ENCODE assay signal across 8 mouse cellular contexts in genomic region chr19:4441090-4441591, GRCm38 (mm10). TPM values are rescaled to one million over a fixed set of nuclear protein-coding genes. Genes with fewer than 3 reads are reported as not detected.
DNase-seq lines count a peak whose midpoint lies in the region; ATAC-seq lines count a peak whose summit lies in the region.

No protein-coding gene starts in this region.

- no peaks in the 10 kb centered on the region for H3K36me3 ChIP-seq in hindbrain, embryonic 10.5 days
- no peaks in the 10 kb centered on the region for H3K36me3 ChIP-seq in hindbrain, embryonic 12.5 days
- no peaks in the 10 kb centered on the region for H3K36me3 ChIP-seq in megakaryocyte, embryonic 14.5 days (replicated peaks; ENCODE audit: low read length)

- H3K27ac ChIP-seq in hindbrain, embryonic 10.5 days = 0 out of 2 replicates have a peak overlapping the region, but pooled peaks have one; percentile 66
- no peak overlapping the region for H3K27ac ChIP-seq in hindbrain, embryonic 12.5 days

- H3K9me3 ChIP-seq in hindbrain, embryonic 10.5 days = 0 out of 2 replicates have a peak, but pooled peaks cover 3% of the 10 kb centered on the region
- no peaks in the 10 kb centered on the region for H3K9me3 ChIP-seq in hindbrain, embryonic 12.5 days (replicated peaks)
- peaks cover 4% of the 10 kb centered on the region for H3K9me3 ChIP-seq in megakaryocyte, embryonic 14.5 days

- H3K27me3 ChIP-seq in hindbrain, embryonic 10.5 days (ENCODE audit: insufficient read depth, poor library complexity, severe bottlenecking) = peaks cover 32% of the 10 kb centered on the region
- H3K27me3 ChIP-seq in hindbrain, embryonic 12.5 days = peaks cover 37% of the 10 kb centered on the region
- peaks cover 74% of the 10 kb centered on the region for H3K27me3 ChIP-seq in megakaryocyte, embryonic 14.5 days (replicated peaks)

- WGBS in hindbrain, embryonic 10.5 days = 24% methylated on average over 6 of the region's 6 CpGs
- 33% methylated on average over 6 of the region's 6 CpGs for WGBS in hindbrain, embryonic 12.5 days

- H3K4me3 ChIP-seq in hindbrain, embryonic 10.5 days = no peak overlapping the region
- no peak overlapping the region for H3K4me3 ChIP-seq in hindbrain, embryonic 12.5 days
- peak overlapping the region; percentile 47 for H3K4me3 ChIP-seq in megakaryocyte, embryonic 14.5 days (replicated peaks)

- peak; percentile 61 for DNase-seq in hindbrain, embryonic 10.5 days (ENCODE audit: low spot score)
- DNase-seq in CD8-positive naive resting alpha-beta T cell, adult 2 months (ENCODE audit: low read depth in 2 of 2, low spot score in 2 of 2) = peak; percentile 57 to 77
- peak; percentile 57 for DNase-seq in c-Kit-positive CD71-positive TER-119-positive erythroid progenitor cells, embryonic 14.5 days (ENCODE audit: low spot score)
- DNase-seq in kidney, postnatal 14 days = peak; percentile 58
- DNase-seq in thymus, postnatal 0 days (ENCODE audit: low spot score) = peak; percentile 65

- H3K4me2 ChIP-seq in hindbrain, embryonic 12.5 days (replicated peaks) = no peak overlapping the region

- peaks cover 42% of the 10 kb centered on the region for H3K4me1 ChIP-seq in hindbrain, embryonic 10.5 days (replicated peaks)
- peaks cover 17% of the 10 kb centered on the region for H3K4me1 ChIP-seq in hindbrain, embryonic 12.5 days
- peaks cover 49% of the 10 kb centered on the region for H3K4me1 ChIP-seq in megakaryocyte, embryonic 14.5 days

- ATAC-seq in hindbrain, embryonic 12.5 days (ENCODE audit: low FRiP score) = no peak
- peak; percentile 23; the same call in 1 of the 2 replicates for ATAC-seq in granulocyte monocyte progenitor cell, adult 5-6 weeks (replicated peaks; ENCODE audit: poor library complexity, severe bottlenecking)

- no peak overlapping the region for H3K9ac ChIP-seq in hindbrain, embryonic 12.5 days

RNA-seq across cellular contexts. Expression of gene Rhod, which starts 1.9 kb away (rescaled TPM):
- 16.5 and 19.5 TPM in 2 replicates for polyA plus RNA-seq in hindbrain, embryonic 10.5 days (2016; fragmentation: Nextera tagmentation; extraction: Ambion mirVana)
- polyA plus RNA-seq in hindbrain, embryonic 12.5 days (2016; fragmentation: Nextera tagmentation; extraction: Ambion mirVana) = 15.3 and 16.4 TPM in 2 replicates
- 0.28 TPM in 1 of 2 replicates, not detected in the other for total RNA-seq in granulocyte monocyte progenitor cell, adult 5-6 weeks (2014; fragmentation: Nextera tagmentation)
- not detected in 2 replicates for total RNA-seq in granulocyte monocyte progenitor cell, adult 5-6 weeks (2017)
- 0.16 TPM in 1 of 2 replicates, not detected in the other for polyA plus RNA-seq in megakaryocyte, embryonic 14.5 days (2012; ENCODE audit: insufficient read depth, low replicate concordance)
- polyA plus RNA-seq in thymus, postnatal 0 days (2015; fragmentation: Nextera tagmentation; extraction: Ambion mirVana) = 6.6 and 7.7 TPM in 2 replicates

RNA-seq across cellular contexts. Expression of gene Syt12, which starts 36.1 kb away (rescaled TPM):
- polyA plus RNA-seq in hindbrain, embryonic 10.5 days (2016; fragmentation: Nextera tagmentation; extraction: Ambion mirVana) = 1.2 and 1.6 TPM in 2 replicates
- 1.5 and 1.7 TPM in 2 replicates for polyA plus RNA-seq in hindbrain, embryonic 12.5 days (2016; fragmentation: Nextera tagmentation; extraction: Ambion mirVana)
- total RNA-seq in granulocyte monocyte progenitor cell, adult 5-6 weeks (2014; fragmentation: Nextera tagmentation) = not detected in 2 replicates
- total RNA-seq in granulocyte monocyte progenitor cell, adult 5-6 weeks (2017) = not detected in 2 replicates
- polyA plus RNA-seq in megakaryocyte, embryonic 14.5 days (2012; ENCODE audit: insufficient read depth, low replicate concordance) = not detected in 2 replicates
- 0.82 and 1.5 TPM in 2 replicates for polyA plus RNA-seq in thymus, postnatal 0 days (2015; fragmentation: Nextera tagmentation; extraction: Ambion mirVana)

RNA-seq across cellular contexts. Expression of gene Kdm2a, which starts 43.1 kb away (rescaled TPM):
- 51.6 and 53.9 TPM in 2 replicates for polyA plus RNA-seq in hindbrain, embryonic 10.5 days (2016; fragmentation: Nextera tagmentation; extraction: Ambion mirVana)
- 59.7 TPM in 2 replicates for polyA plus RNA-seq in hindbrain, embryonic 12.5 days (2016; fragmentation: Nextera tagmentation; extraction: Ambion mirVana)
- total RNA-seq in granulocyte monocyte progenitor cell, adult 5-6 weeks (2014; fragmentation: Nextera tagmentation) = 62.9 and 96.0 TPM in 2 replicates
- total RNA-seq in granulocyte monocyte progenitor cell, adult 5-6 weeks (2017) = 46.5 and 61.7 TPM in 2 replicates
- 9.4 and 14.6 TPM in 2 replicates for polyA plus RNA-seq in megakaryocyte, embryonic 14.5 days (2012; ENCODE audit: insufficient read depth, low replicate concordance)
- 26.0 and 27.6 TPM in 2 replicates for polyA plus RNA-seq in thymus, postnatal 0 days (2015; fragmentation: Nextera tagmentation; extraction: Ambion mirVana)

RNA-seq across cellular contexts. Expression of gene 2010003K11Rik, which starts 57.2 kb away (rescaled TPM):
- 0.13 TPM in 1 of 2 replicates, not detected in the other for polyA plus RNA-seq in hindbrain, embryonic 10.5 days (2016; fragmentation: Nextera tagmentation; extraction: Ambion mirVana)
- polyA plus RNA-seq in hindbrain, embryonic 12.5 days (2016; fragmentation: Nextera tagmentation; extraction: Ambion mirVana) = not detected in 2 replicates
- total RNA-seq in granulocyte monocyte progenitor cell, adult 5-6 weeks (2014; fragmentation: Nextera tagmentation) = not detected in 2 replicates
- total RNA-seq in granulocyte monocyte progenitor cell, adult 5-6 weeks (2017) = not detected in 2 replicates
- polyA plus RNA-seq in megakaryocyte, embryonic 14.5 days (2012; ENCODE audit: insufficient read depth, low replicate concordance) = 0.26 TPM in 1 of 2 replicates, not detected in the other
- not detected in 2 replicates for polyA plus RNA-seq in thymus, postnatal 0 days (2015; fragmentation: Nextera tagmentation; extraction: Ambion mirVana)
